Comparison of ENCODE assay signal across 22 mouse cellular contexts in genomic region chr4:119177702-119178101, GRCm38 (mm10). TPM values are rescaled to one million over a fixed set of nuclear protein-coding genes. Genes with fewer than 3 reads are reported as not detected.
A peak's percentile ranks its signal among the peaks of the same experiment; 100 is the strongest.
DNase-seq lines count a peak whose midpoint lies in the region; ATAC-seq and TF ChIP-seq lines count a peak whose summit lies in the region.
"Had no signal": no experiment of that assay in that cellular context is flagged by ENCODE, and none has a peak within 500 bp of the region (broad histone marks: within the 10 kb centered on the region; RNA-seq: fewer than 3 reads in every experiment).

No protein-coding gene starts in this region.

- H3K4me2 ChIP-seq in heart, embryonic 11.5 days: no peak overlapping the region
- H3K4me2 ChIP-seq in midbrain, embryonic 11.5 days: no peak overlapping the region
- H3K4me2 ChIP-seq: embryonic facial prominence, embryonic 12.5 days; forebrain, embryonic 13.5 days; limb, embryonic 15.5 days; neural tube, embryonic 12.5 days had no signal

- no peak overlapping the region for H3K27ac ChIP-seq in heart, embryonic 11.5 days (ENCODE audit: low read depth, low read length)
- no peak overlapping the region for H3K27ac ChIP-seq in left cerebral cortex, adult 2 months
- no peak overlapping the region for H3K27ac ChIP-seq in midbrain, embryonic 11.5 days (ENCODE audit: low read depth, low read length)
- H3K27ac ChIP-seq: embryonic facial prominence, embryonic 12.5 days; forebrain, embryonic 13.5 days; hindbrain, embryonic 10.5 days; hindbrain, postnatal 0 days; limb, embryonic 15.5 days; midbrain, embryonic 10.5 days; neural tube, embryonic 12.5 days had no signal

- no peak overlapping the region for H3K9ac ChIP-seq in heart, embryonic 11.5 days (ENCODE audit: low read depth, low read length)
- no peak overlapping the region for H3K9ac ChIP-seq in midbrain, embryonic 11.5 days (ENCODE audit: low read length)
- H3K9ac ChIP-seq: embryonic facial prominence, embryonic 12.5 days; forebrain, embryonic 13.5 days; limb, embryonic 15.5 days; neural tube, embryonic 12.5 days had no signal

- WGBS in heart, embryonic 11.5 days (ENCODE audit: insufficient replicate concordance): 58% methylated on average over 5 of the region's 5 CpGs
- 78% methylated on average over 5 of the region's 5 CpGs for WGBS in midbrain, embryonic 11.5 days

- no peak for TF ChIP-seq CTCF in left cerebral cortex, adult 2 months (IDR thresholded peaks at IDR 0.05)

- no peak for ATAC-seq in heart, embryonic 11.5 days (replicated peaks; ENCODE audit: insufficient number of reproducible peaks, low FRiP score, low TSS enrichment)
- ATAC-seq in granulocyte monocyte progenitor cell, adult 5-6 weeks (replicated peaks; ENCODE audit: poor library complexity, severe bottlenecking): peak; percentile 21
- no peak for ATAC-seq in midbrain, embryonic 11.5 days (ENCODE audit: low FRiP score)
- ATAC-seq: forebrain, embryonic 13.5 days; hindbrain, postnatal 0 days; intestine, postnatal 0 days had no signal

- intact Hi-C loops in left cerebral cortex, postnatal 14 days (cut with DNase I): no loop called here
- intact Hi-C loops in left cerebral cortex, adult 2 months (cut with DNase I): loop anchor here (10.0 kb wide), 1 partner anchor 553 kb away; the partner anchor contains the start of genes Cfap57 and Ebna1bp2

- no peak overlapping the region for H3K4me3 ChIP-seq in heart, embryonic 11.5 days (ENCODE audit: low read depth, low read length)
- H3K4me3 ChIP-seq in left cerebral cortex, adult 2 months: no peak overlapping the region
- H3K4me3 ChIP-seq in midbrain, embryonic 11.5 days (ENCODE audit: low read depth, low read length): no peak overlapping the region
- H3K4me3 ChIP-seq: embryonic facial prominence, embryonic 12.5 days; erythroblast, embryonic 14.5 days; forebrain, embryonic 13.5 days; hindbrain, embryonic 10.5 days; limb, embryonic 15.5 days; midbrain, embryonic 10.5 days; neural tube, embryonic 12.5 days had no signal

- no peaks in the 10 kb centered on the region for H3K27me3 ChIP-seq in heart, embryonic 11.5 days (ENCODE audit: control insufficient read depth, insufficient read depth, low read length)
- H3K27me3 ChIP-seq in midbrain, embryonic 11.5 days (ENCODE audit: control insufficient read depth, insufficient read depth, low read length): no peaks in the 10 kb centered on the region
- H3K27me3 ChIP-seq: embryonic facial prominence, embryonic 12.5 days; forebrain, embryonic 13.5 days; limb, embryonic 15.5 days; neural tube, embryonic 12.5 days had no signal

- peak; percentile 43 for DNase-seq in heart, adult 8-10 months (ENCODE audit: low spot score)
- DNase-seq in left cerebral cortex, postnatal 14 days (ENCODE audit: low spot score in 2 of 2): peak; percentile 34 to 41
- DNase-seq in left cerebral cortex, adult 2 months (ENCODE audit: extremely low spot score in 1 of 2, low spot score in 2 of 2): no peak
- DNase-seq in adipocyte (ENCODE audit: low spot score): peak; percentile 12
- DNase-seq in c-Kit-positive CD71-positive TER-119-positive erythroid progenitor cells, embryonic 14.5 days (ENCODE audit: low spot score): no peak
- DNase-seq in midbrain, embryonic 11.5 days (ENCODE audit: low spot score, missing footprints): no peak
- DNase-seq: B cell, adult 2 months; cerebellum, adult 9-11 months; gastrocnemius, postnatal 10 days; right cerebral cortex, adult 18-20 months; thymus, postnatal 14 days had no signal

- peaks cover 6% of the 10 kb centered on the region; the same call in 1 of the 2 replicates for H3K4me1 ChIP-seq in heart, embryonic 11.5 days (ENCODE audit: control insufficient read depth, insufficient read depth, low read length)
- peaks cover 5% of the 10 kb centered on the region for H3K4me1 ChIP-seq in midbrain, embryonic 11.5 days (ENCODE audit: control insufficient read depth, insufficient read depth, low read length)

- no peaks in the 10 kb centered on the region for H3K36me3 ChIP-seq in heart, embryonic 11.5 days (ENCODE audit: control insufficient read depth, insufficient read depth, low read length)
- H3K36me3 ChIP-seq in midbrain, embryonic 11.5 days (ENCODE audit: control insufficient read depth, insufficient read depth, low read length): no peaks in the 10 kb centered on the region
- H3K36me3 ChIP-seq: embryonic facial prominence, embryonic 12.5 days; hindbrain, embryonic 10.5 days; limb, embryonic 15.5 days; midbrain, embryonic 10.5 days; neural tube, embryonic 12.5 days had no signal

- H3K9me3 ChIP-seq in heart, embryonic 11.5 days (replicated peaks; ENCODE audit: control insufficient read depth, low read length): no peaks in the 10 kb centered on the region
- no peaks in the 10 kb centered on the region for H3K9me3 ChIP-seq in midbrain, embryonic 11.5 days (ENCODE audit: control insufficient read depth, low read length)
- H3K9me3 ChIP-seq: embryonic facial prominence, embryonic 12.5 days; forebrain, embryonic 13.5 days; hindbrain, embryonic 10.5 days; limb, embryonic 15.5 days; midbrain, embryonic 10.5 days; neural tube, embryonic 12.5 days had no signal

RNA-seq across cellular contexts. Expression of gene Zfp691, which starts 3.7 kb away (rescaled TPM):
- total RNA-seq in heart, adult 8-10 months (2022): 10 to 100 TPM; 19.3 to 23.9 (median 22.6) TPM
- polyA plus RNA-seq in heart, embryonic 11.5 days (2014; fragmentation: Nextera tagmentation; extraction: Ambion mirVana): 10.9 and 13.7 TPM in 2 replicates
- 1 to 10 TPM; 6.2 to 8.1 TPM for total RNA-seq in left cerebral cortex, postnatal 14 days (2021)
- 1 to 10 TPM; 7.5 to 7.8 TPM for total RNA-seq in left cerebral cortex, adult 2 months (2021)
- total RNA-seq in granulocyte monocyte progenitor cell, adult 5-6 weeks (2014; fragmentation: Nextera tagmentation): 1.3 and 2.4 TPM in 2 replicates
- total RNA-seq in granulocyte monocyte progenitor cell, adult 5-6 weeks (2017): 2.4 and 4.5 TPM in 2 replicates
- 7.7 and 9.0 TPM in 2 replicates for polyA plus RNA-seq in midbrain, embryonic 11.5 days (2014; fragmentation: Nextera tagmentation; extraction: Ambion mirVana)

RNA-seq across cellular contexts. Expression of gene Ermap, which starts 12.1 kb away (rescaled TPM):
- total RNA-seq in heart, adult 8-10 months (2022): under 1 TPM in 1 of 4 experiments, not detected in 3; 0.17 TPM
- 34.7 and 58.1 TPM in 2 replicates for polyA plus RNA-seq in heart, embryonic 11.5 days (2014; fragmentation: Nextera tagmentation; extraction: Ambion mirVana)
- under 1 TPM; 0.15 to 0.27 TPM for total RNA-seq in left cerebral cortex, postnatal 14 days (2021)
- total RNA-seq in left cerebral cortex, adult 2 months (2021): under 1 TPM; 0.40 to 0.54 TPM
- total RNA-seq in granulocyte monocyte progenitor cell, adult 5-6 weeks (2014; fragmentation: Nextera tagmentation): 0.36 and 0.52 TPM in 2 replicates
- 0.26 and 2.4 TPM in 2 replicates for total RNA-seq in granulocyte monocyte progenitor cell, adult 5-6 weeks (2017)
- 7.7 and 9.3 TPM in 2 replicates for polyA plus RNA-seq in midbrain, embryonic 11.5 days (2014; fragmentation: Nextera tagmentation; extraction: Ambion mirVana)

RNA-seq across cellular contexts. Expression of gene Svbp, which starts 17.4 kb away (rescaled TPM):
- 10 to 100 TPM; 14.8 to 17.5 (median 15.8) TPM for total RNA-seq in heart, adult 8-10 months (2022)
- 138 and 143 TPM in 2 replicates for polyA plus RNA-seq in heart, embryonic 11.5 days (2014; fragmentation: Nextera tagmentation; extraction: Ambion mirVana)
- 10 to 100 TPM; 19.7 to 22.1 TPM for total RNA-seq in left cerebral cortex, postnatal 14 days (2021)
- total RNA-seq in left cerebral cortex, adult 2 months (2021): 10 to 100 TPM; 15.1 to 17.2 TPM
- 15.7 and 54.8 TPM in 2 replicates for total RNA-seq in granulocyte monocyte progenitor cell, adult 5-6 weeks (2014; fragmentation: Nextera tagmentation)
- 23.4 and 125 TPM in 2 replicates for total RNA-seq in granulocyte monocyte progenitor cell, adult 5-6 weeks (2017)
- polyA plus RNA-seq in midbrain, embryonic 11.5 days (2014; fragmentation: Nextera tagmentation; extraction: Ambion mirVana): 173 and 179 TPM in 2 replicates

RNA-seq across cellular contexts. Expression of gene Tmem269, which starts 40.3 kb away (rescaled TPM):
- total RNA-seq in heart, adult 8-10 months (2022): not detected
- polyA plus RNA-seq in heart, embryonic 11.5 days (2014; fragmentation: Nextera tagmentation; extraction: Ambion mirVana): not detected in 2 replicates
- under 1 TPM; 0.48 to 0.55 TPM for total RNA-seq in left cerebral cortex, postnatal 14 days (2021)
- under 1 TPM; 0.44 to 0.57 TPM for total RNA-seq in left cerebral cortex, adult 2 months (2021)
- total RNA-seq in granulocyte monocyte progenitor cell, adult 5-6 weeks (2014; fragmentation: Nextera tagmentation): not detected in 2 replicates
- total RNA-seq in granulocyte monocyte progenitor cell, adult 5-6 weeks (2017): not detected in 2 replicates
- polyA plus RNA-seq in midbrain, embryonic 11.5 days (2014; fragmentation: Nextera tagmentation; extraction: Ambion mirVana): 0.31 TPM in 1 of 2 replicates, not detected in the other
- total RNA-seq: gastrocnemius, postnatal 10 days had no signal
- polyA plus RNA-seq: embryonic facial prominence, embryonic 12.5 days; erythroblast, embryonic 14.5 days; forebrain, embryonic 13.5 days; limb, embryonic 15.5 days had no signal

RNA-seq across cellular contexts. Expression of gene AU022252, which starts 54.8 kb away (rescaled TPM):
- 10 to 100 TPM; 15.8 to 26.5 (median 22.3) TPM for total RNA-seq in heart, adult 8-10 months (2022)
- polyA plus RNA-seq in heart, embryonic 11.5 days (2014; fragmentation: Nextera tagmentation; extraction: Ambion mirVana): 33.2 and 34.7 TPM in 2 replicates
- 10 to 100 TPM; 31.6 to 34.9 TPM for total RNA-seq in left cerebral cortex, postnatal 14 days (2021)
- total RNA-seq in left cerebral cortex, adult 2 months (2021): 10 to 100 TPM; 28.5 to 30.4 TPM
- 5.3 and 11.2 TPM in 2 replicates for total RNA-seq in granulocyte monocyte progenitor cell, adult 5-6 weeks (2014; fragmentation: Nextera tagmentation)
- total RNA-seq in granulocyte monocyte progenitor cell, adult 5-6 weeks (2017): 9.3 and 23.6 TPM in 2 replicates
- 32.2 and 35.2 TPM in 2 replicates for polyA plus RNA-seq in midbrain, embryonic 11.5 days (2014; fragmentation: Nextera tagmentation; extraction: Ambion mirVana)

Comparison
In these comparisons a context has a peak if more than half of its experiments do, and no peak if none do; other contexts are left out.
1. DNase-seq: peak in heart, adult 8-10 months (single experiment), left cerebral cortex, postnatal 14 days (2 of 2) and adipocyte (single experiment); none in left cerebral cortex, adult 2 months (0 of 2), c-Kit-positive CD71-positive TER-119-positive erythroid progenitor cells, embryonic 14.5 days (single experiment) and midbrain, embryonic 11.5 days (single experiment).